Mouse (Mus musculus) heart, embryonic 15.5 days (tissue): ENCODE data around the gene Fmo2. TPM values are rescaled to one million over a fixed set of nuclear protein-coding genes. Genes with fewer than 3 reads are reported as not detected.

Experiments used
- ATAC-seq: fragments of 200-750 bp; cut with Nextera tagmentation; replicated peaks from 2 replicates; pipeline ENCODE4 v1.8.0; 2017; ENCODE audit warnings: low read depth, moderate TSS enrichment; ENCODE audit not compliant: insufficient number of reproducible peaks, insufficient read depth, low FRiP score
- H3K27ac ChIP-seq: fragments of 300-500 bp; sonication (generic); 2 replicates; pipeline ENCODE4 v1.5.1; 2015; ENCODE audit warnings: mild to moderate bottlenecking, inconsistent platforms
- H3K27me3 ChIP-seq: fragments of 300-500 bp; sonication (generic); 2 replicates; pipeline ENCODE4 v1.6.1; 2015; ENCODE audit warnings: inconsistent platforms
- H3K36me3 ChIP-seq: fragments of 300-500 bp; sonication (generic); 2 replicates; pipeline ENCODE4 v1.6.1; 2015; ENCODE audit warnings: mild to moderate bottlenecking, inconsistent platforms
- H3K4me1 ChIP-seq: fragments of 300-500 bp; sonication (generic); replicated peaks from 2 replicates; pipeline ENCODE4 v1.6.1; 2015; ENCODE audit warnings: inconsistent platforms
- H3K4me2 ChIP-seq: fragments of 300-500 bp; sonication (generic); 2 replicates; pipeline ENCODE4 v1.6.1; 2015; ENCODE audit warnings: inconsistent platforms, mild to moderate bottlenecking, moderate library complexity
- H3K4me3 ChIP-seq: fragments of 300-500 bp; sonication (generic); 2 replicates; pipeline ENCODE4 v1.5.1; 2015; ENCODE audit warnings: mild to moderate bottlenecking, inconsistent platforms
- H3K9ac ChIP-seq: fragments of 300-500 bp; sonication (generic); 2 replicates; pipeline ENCODE4 v1.6.1; 2015; ENCODE audit warnings: mild to moderate bottlenecking, inconsistent platforms
- H3K9me3 ChIP-seq: fragments of 300-500 bp; sonication (generic); replicated peaks from 2 replicates; pipeline ENCODE4 v1.6.1; 2016; ENCODE audit warnings: inconsistent platforms
- WGBS: fragments of 180-500 bp; shearing (Covaris S2); methylation state at CpG from one replicate; pipeline ENCODE4 v1.1.7; 2015; ENCODE audit warnings: mixed read lengths; 5-methylcytosine and 5-hydroxymethylcytosine counted together
- polyA plus RNA-seq: library from polyadenylated mRNA; unstranded; fragments of >200 nt; fragmentation: Nextera tagmentation; extraction: Ambion mirVana; gene quantifications from 2 replicates; pipeline ENCODE4 v1.2.1, GENCODE M21; 2015

Fmo2 gene
- polyA plus RNA-seq, 1 experiment from 2014 or later = 8.0 TPM

GRCm38 (mm10) chr1:162931310-162931875 is 32.9 kb upstream of the Fmo2 start:
- H3K4me3 ChIP-seq = no peak overlapping the region
- no peaks in the 10 kb centered on the region for H3K9me3 ChIP-seq
- H3K9ac ChIP-seq = no peak overlapping the region
- 61% methylated on average over 4 of the region's 4 CpGs for WGBS
- H3K36me3 ChIP-seq = no peaks in the 10 kb centered on the region
- no peaks in the 10 kb centered on the region for H3K4me1 ChIP-seq
- H3K4me2 ChIP-seq = no peak overlapping the region
- no peaks in the 10 kb centered on the region for H3K27me3 ChIP-seq
- ATAC-seq = no peak
- peak overlapping the region; percentile 15; the same call in 1 of the 2 replicates for H3K27ac ChIP-seq

- no peak overlapping the region for H3K4me2 ChIP-seq
- 39% methylated on average over 2 of the region's 2 CpGs for WGBS
- no peak overlapping the region for H3K9ac ChIP-seq
- no peaks in the 10 kb centered on the region for H3K27me3 ChIP-seq
- H3K4me1 ChIP-seq = no peaks in the 10 kb centered on the region
- no peak for ATAC-seq
- H3K4me3 ChIP-seq = no peak overlapping the region
- H3K9me3 ChIP-seq = no peaks in the 10 kb centered on the region
- H3K36me3 ChIP-seq = no peaks in the 10 kb centered on the region
- H3K27ac ChIP-seq = no peak overlapping the region
Measured at GRCm38 (mm10) chr1:162930631-162931030, 32.1 kb upstream of the Fmo2 start.

GRCm38 (mm10) chr1:162929146-162929545 is 30.6 kb upstream of the Fmo2 start:
- Histone ChIP-seq H3K27me3 (no peaks in the 10 kb centered on the region), H3K27ac (no peak overlapping the region), H3K9me3 (no peaks in the 10 kb centered on the region), H3K4me2 (no peak overlapping the region), H3K4me3 (no peak overlapping the region), H3K36me3 (no peaks in the 10 kb centered on the region), H3K4me1 (no peaks in the 10 kb centered on the region), H3K9ac (no peak overlapping the region)
- WGBS = 75% methylated on average over 3 of the region's 3 CpGs
- ATAC-seq = no peak

GRCm38 (mm10) chr1:162925121-162925520 is 26.6 kb upstream of the Fmo2 start:
- Histone ChIP-seq H3K9me3 (no peaks in the 10 kb centered on the region), H3K27me3 (no peaks in the 10 kb centered on the region), H3K9ac (no peak overlapping the region), H3K36me3 (no peaks in the 10 kb centered on the region), H3K4me2 (no peak overlapping the region), H3K27ac (no peak overlapping the region), H3K4me3 (no peak overlapping the region), H3K4me1 (no peaks in the 10 kb centered on the region)
- no peak for ATAC-seq
- WGBS = 67% methylated on average over 1 of the region's 1 CpGs

GRCm38 (mm10) chr1:162916661-162917060 is 18.1 kb upstream of the Fmo2 start:
- H3K27me3 ChIP-seq = no peaks in the 10 kb centered on the region
- no peaks in the 10 kb centered on the region for H3K36me3 ChIP-seq
- H3K27ac ChIP-seq = no peak overlapping the region
- H3K4me1 ChIP-seq = no peaks in the 10 kb centered on the region
- no peak overlapping the region for H3K4me2 ChIP-seq
- ATAC-seq = no peak
- WGBS = 67% methylated on average over 8 of the region's 8 CpGs
- H3K9me3 ChIP-seq = no peaks in the 10 kb centered on the region
- H3K9ac ChIP-seq = no peak overlapping the region
- H3K4me3 ChIP-seq = no peak overlapping the region

- Histone ChIP-seq H3K27ac (no peak overlapping the region), H3K4me1 (no peaks in the 10 kb centered on the region), H3K4me3 (no peak overlapping the region), H3K9ac (no peak overlapping the region), H3K36me3 (no peaks in the 10 kb centered on the region), H3K4me2 (no peak overlapping the region), H3K9me3 (no peaks in the 10 kb centered on the region), H3K27me3 (no peaks in the 10 kb centered on the region)
- no peak for ATAC-seq
- WGBS = 86% methylated on average over 4 of the region's 4 CpGs
Measured at GRCm38 (mm10) chr1:162914932-162915556, 16.5 kb upstream of the Fmo2 start.

- Histone ChIP-seq H3K36me3 (no peaks in the 10 kb centered on the region), H3K4me2 (no peak overlapping the region), H3K9ac (no peak overlapping the region), H3K27me3 (no peaks in the 10 kb centered on the region), H3K4me3 (no peak overlapping the region), H3K27ac (no peak overlapping the region), H3K4me1 (no peaks in the 10 kb centered on the region), H3K9me3 (no peaks in the 10 kb centered on the region)
- ATAC-seq = no peak
Measured at GRCm38 (mm10) chr1:162912085-162912484, 13.6 kb upstream of the Fmo2 start.

- no peak overlapping the region for H3K4me2 ChIP-seq
- H3K27ac ChIP-seq = no peak overlapping the region
- H3K27me3 ChIP-seq = no peaks in the 10 kb centered on the region
- no peak for ATAC-seq
- no peaks in the 10 kb centered on the region for H3K4me1 ChIP-seq
- H3K4me3 ChIP-seq = no peak overlapping the region
- no peaks in the 10 kb centered on the region; the same call in 1 of the 2 replicates for H3K9me3 ChIP-seq
- no peaks in the 10 kb centered on the region for H3K36me3 ChIP-seq
- 77% methylated on average over 4 of the region's 4 CpGs for WGBS
- no peak overlapping the region for H3K9ac ChIP-seq
Measured at GRCm38 (mm10) chr1:162901879-162902278, 3.4 kb upstream of the Fmo2 start.

- Histone ChIP-seq H3K4me3 (no peak overlapping the region), H3K36me3 (no peaks in the 10 kb centered on the region), H3K4me1 (no peaks in the 10 kb centered on the region), H3K4me2 (no peak overlapping the region), H3K27me3 (no peaks in the 10 kb centered on the region), H3K9me3 (no peaks in the 10 kb centered on the region), H3K27ac (no peak overlapping the region), H3K9ac (no peak overlapping the region)
- WGBS = 40% methylated on average over 6 of the region's 6 CpGs
- ATAC-seq = no peak
Measured at GRCm38 (mm10) chr1:162895900-162896299, 2.6 kb downstream of the Fmo2 start.

- Histone ChIP-seq H3K27me3 (no peaks in the 10 kb centered on the region), H3K27ac (no peak overlapping the region), H3K9me3 (no peaks in the 10 kb centered on the region), H3K4me2 (no peak overlapping the region), H3K4me3 (no peak overlapping the region), H3K36me3 (no peaks in the 10 kb centered on the region), H3K9ac (no peak overlapping the region), H3K4me1 (no peaks in the 10 kb centered on the region)
- ATAC-seq = no peak
- 89% methylated on average over 6 of the region's 6 CpGs for WGBS
Measured at GRCm38 (mm10) chr1:162893014-162893413, 5.5 kb downstream of the Fmo2 start.

- H3K4me3 ChIP-seq = no peak overlapping the region
- H3K9me3 ChIP-seq = no peaks in the 10 kb centered on the region
- H3K4me1 ChIP-seq = no peaks in the 10 kb centered on the region
- WGBS = 43% methylated on average over 6 of the region's 6 CpGs
- no peaks in the 10 kb centered on the region for H3K36me3 ChIP-seq
- no peaks in the 10 kb centered on the region for H3K27me3 ChIP-seq
- no peak overlapping the region for H3K4me2 ChIP-seq
- H3K9ac ChIP-seq = no peak overlapping the region
- H3K27ac ChIP-seq = no peak overlapping the region
- ATAC-seq = no peak
Measured at GRCm38 (mm10) chr1:162891980-162892451, 6.5 kb downstream of the Fmo2 start.

GRCm38 (mm10) chr1:162888646-162889045 is 9.9 kb downstream of the Fmo2 start:
- Histone ChIP-seq H3K4me1 (no peaks in the 10 kb centered on the region), H3K9me3 (no peaks in the 10 kb centered on the region), H3K4me3 (no peak overlapping the region), H3K4me2 (no peak overlapping the region), H3K36me3 (no peaks in the 10 kb centered on the region), H3K27ac (no peak overlapping the region), H3K9ac (no peak overlapping the region), H3K27me3 (no peaks in the 10 kb centered on the region)
- WGBS = 81% methylated on average over 12 of the region's 12 CpGs
- ATAC-seq = no peak
